Mouse (Mus musculus): ENCODE results near the gene Gm10837.
A peak's percentile ranks its signal among the peaks of the same experiment; 100 is the strongest.

The Gm10837 gene

DNA sequence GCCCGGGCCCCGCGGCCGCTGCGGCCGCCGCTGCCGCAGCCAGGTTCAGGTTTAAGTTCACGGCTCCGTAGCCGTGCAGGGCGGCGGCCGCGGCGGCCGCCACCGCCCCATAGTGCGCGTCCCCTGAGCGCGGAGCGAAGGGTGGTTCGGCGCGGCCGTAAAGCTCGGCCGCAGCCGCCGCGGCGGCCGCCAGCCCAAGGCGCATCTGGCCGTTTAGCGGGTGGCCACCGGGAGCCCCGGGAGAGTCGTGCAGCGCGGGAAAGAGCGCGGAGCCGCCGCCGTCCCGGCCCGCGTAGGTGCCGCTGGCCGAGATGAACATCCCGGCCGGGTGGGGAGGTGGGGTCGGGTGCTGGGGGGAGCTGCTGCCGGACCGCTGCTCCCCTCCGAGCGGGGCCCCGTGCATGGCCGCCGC is 26.0 kb upstream of the Gm10837 start:
- no peak for DNase-seq (ENCODE audit: extremely low spot score, low spot score)

DNA sequence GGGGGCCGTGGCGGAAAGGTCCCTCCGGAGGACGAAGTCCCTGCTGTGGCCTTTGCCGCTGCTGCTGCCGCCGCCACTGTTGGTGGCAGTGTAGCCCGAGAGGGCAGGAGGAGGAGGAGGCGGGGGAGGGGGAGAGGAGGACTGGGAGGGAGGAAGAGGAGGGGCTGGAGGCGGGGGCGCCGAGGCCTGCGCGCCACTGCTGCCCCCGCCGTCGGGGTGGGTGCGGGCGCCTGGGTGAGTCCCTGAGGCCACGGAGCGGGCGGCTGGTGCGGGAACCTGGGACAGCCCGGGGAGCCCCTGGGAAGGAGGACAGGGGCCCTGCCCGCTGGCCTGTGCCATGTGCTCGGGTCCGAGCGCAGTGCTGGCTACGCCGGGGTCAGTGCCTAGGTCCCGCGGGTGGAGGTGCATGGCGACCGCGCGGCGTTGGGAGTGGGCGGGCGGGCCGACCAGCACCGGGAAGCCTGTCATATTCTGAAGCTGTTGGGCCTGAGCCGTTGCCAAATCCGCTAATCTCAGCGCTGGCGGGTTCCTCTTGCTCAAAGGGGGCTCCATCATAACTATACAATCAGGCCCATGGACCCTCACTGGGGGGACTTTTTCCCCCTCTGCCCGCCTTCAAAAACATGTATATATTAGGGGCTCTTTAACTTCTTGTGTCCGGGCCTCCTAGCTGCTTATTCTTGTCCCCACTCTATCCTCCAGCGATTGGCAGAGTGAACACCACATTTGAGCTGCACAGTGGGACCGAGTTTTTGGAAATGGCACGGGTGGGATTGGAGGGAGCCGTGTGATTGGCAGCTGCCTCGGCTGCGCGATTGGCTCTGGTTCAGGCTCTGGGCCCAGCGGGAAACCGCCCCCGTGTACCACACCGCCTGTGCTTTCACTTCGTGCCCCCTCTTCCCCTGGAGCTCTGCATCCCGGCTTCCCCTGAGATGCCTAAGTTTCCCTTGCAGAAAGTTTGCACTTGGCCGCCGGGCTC is 25.3 kb upstream of the Gm10837 start, which contains the start of gene Zic5:
Zic5 (minus strand) TSS at position 915 of the 979 bp plus-strand sequence.
- DNase-seq (ENCODE audit: extremely low spot score, low spot score): peak; percentile 85

DNA sequence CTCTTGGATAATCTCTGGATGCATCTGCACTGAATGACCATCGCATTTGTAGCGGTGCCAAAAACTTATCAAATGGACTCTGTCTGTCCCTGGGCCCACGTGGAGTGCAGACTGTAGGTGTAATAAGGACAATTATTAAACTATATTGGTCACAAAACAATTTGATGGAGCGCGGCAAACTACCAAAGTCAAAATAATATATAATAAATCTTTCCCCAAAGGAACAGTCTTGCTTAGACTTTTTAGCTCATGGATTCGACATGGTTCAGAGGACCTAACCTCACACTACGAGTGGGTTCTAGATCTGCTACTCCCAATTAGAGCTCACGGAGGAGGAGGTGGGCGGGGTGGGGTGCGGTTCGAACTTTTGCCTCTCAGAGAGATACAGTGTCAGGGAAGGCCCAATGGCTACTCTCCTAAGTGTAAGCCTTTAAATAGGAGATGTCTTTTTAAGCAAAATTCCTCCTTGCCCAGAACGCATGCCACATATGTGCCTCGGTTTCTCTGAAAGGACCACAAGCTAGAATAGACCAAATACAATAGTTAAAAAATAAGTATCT is 24.4 kb upstream of the Gm10837 start:
- DNase-seq (ENCODE audit: extremely low spot score, low spot score): no peak

DNA sequence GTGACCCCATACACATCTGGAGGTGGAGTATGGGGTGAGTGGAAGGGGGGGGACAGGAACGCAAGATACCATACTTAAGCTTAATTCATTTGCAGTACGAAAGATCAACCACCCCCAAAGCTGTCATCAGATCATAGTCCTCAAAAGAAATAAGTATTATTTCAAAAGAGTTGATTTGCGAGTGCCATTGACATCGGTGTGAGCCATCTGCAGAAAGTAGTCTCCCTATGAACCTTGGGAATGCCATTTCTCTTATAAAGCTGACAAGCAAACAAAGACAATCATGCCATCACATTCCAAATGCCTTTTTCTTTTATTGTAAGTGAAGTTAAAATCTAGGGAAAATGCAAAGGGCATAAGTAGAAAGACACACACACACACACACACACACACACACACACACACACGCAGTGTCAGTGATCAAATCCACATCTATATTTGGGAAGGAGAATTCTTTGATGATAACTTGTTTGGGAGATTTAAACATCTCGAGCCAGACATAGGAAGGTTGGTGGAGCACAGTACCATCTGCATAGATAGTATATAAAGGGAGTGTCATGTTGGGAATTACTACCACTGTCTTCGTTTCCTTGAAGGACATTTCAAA is 23.5 kb upstream of the Gm10837 start:
- DNase-seq (ENCODE audit: extremely low spot score, low spot score): peak; percentile 17

DNA sequence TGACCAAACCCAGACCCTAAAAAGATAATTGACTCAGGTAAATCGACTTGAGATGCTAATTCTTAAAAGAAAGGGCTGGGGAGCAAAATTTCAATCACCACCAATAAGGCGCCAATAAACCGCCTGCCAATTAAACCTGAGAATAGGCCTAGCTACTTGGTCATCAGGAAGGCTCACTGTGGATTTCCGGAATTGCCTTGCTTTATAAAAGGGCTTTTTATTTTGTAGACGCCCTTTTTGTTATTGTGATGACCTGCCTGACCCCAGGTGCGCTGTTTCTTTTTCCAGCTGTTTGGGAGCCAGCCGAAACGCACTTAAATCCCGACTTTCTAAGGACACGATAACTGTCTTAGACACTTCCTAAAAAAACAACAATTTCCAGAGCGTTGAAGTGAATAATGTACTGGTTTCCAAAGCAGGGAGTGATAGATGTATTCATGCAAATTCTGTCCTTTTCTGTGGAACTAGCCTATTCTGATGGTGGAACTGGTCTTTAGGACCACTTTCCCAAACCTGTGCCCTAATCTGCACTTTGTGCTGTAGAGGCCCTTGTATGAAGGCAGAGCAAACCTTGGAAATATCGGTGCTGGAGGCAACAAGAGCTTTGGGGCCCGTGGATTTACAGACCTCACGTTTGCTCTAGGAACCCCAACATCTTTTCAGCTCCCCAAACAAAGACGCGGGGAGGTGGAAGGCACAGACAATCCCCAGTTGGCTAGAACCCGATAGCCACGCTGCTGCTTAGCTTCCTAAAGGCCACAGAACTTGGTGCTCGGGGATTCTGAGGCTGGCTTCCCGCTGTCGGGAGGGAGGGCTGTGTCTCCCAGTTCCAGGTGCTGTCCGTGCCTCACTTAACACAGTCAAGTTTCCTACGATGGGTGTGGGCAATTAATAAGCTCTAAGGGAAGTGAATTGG is 22.2 kb upstream of the Gm10837 start:
- peak; percentile 71 for DNase-seq (ENCODE audit: extremely low spot score, low spot score)

DNA sequence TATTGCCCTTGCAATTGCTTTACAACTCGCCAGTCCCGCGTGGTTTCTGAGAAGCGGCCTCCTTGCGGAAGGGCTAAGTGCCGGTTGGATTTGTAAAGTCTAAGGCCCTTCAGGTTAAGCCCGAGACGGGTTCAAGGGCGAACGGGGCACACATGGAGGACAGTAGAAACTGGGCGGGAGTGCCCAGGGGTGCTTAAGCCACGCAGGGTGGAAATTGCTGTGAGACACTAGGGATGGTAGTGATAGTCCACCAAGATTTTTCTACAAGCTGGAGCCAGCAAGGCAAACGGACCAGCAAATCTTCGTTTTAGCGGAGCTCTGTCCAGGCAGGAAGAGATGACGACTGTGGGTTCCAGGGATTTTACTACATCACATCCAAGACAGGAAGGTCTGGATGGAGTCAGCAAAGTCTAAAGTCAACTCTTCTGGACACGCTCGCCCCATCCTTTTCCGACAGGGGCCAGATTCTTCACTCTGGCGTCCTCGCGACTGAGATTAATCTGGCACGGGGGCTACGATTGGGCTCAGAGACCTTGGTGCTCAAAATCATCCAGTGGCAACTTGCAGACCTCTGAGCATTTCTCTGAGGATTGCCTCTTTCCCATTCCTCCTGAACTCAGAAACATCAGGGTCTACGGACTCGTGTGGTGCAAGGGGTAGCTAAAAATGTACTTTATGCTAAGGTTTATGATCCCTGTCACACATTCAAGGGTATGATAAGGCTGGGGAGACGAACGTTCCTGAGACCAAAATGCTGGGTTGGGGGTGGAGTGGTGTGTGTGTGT is 21.2 kb upstream of the Gm10837 start:
- DNase-seq (ENCODE audit: extremely low spot score, low spot score): peak; percentile 76

DNA sequence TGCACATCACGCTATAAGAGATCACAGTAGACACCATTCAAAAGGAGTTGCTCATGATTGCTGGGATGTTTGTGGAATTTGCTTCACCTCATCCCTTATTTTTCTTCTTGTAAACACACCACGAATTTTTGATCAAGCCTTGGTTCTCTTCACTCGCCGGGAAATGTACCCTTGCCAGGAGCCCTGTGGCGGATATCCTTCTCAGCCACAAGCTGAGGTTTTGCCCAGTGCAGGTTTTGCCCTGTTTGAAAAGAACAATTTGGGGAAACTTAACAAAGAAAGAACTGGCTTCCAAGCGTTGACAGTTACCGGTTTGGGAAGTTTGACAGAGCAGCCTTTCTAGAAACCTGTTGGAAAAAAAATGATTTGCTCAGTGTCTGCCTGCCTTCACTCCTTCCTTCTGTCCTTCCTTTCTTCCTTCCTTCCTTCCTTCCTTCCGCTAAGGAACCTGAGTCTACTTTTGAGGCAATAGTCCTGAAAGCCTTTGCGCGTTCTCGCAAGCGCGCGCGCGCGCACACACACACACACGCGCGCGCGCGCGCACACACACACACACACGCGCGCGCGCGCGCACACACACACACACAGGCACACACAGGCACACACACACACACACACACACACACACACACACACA is 18.8 kb upstream of the Gm10837 start:
- peak; percentile 49 for DNase-seq (ENCODE audit: extremely low spot score, low spot score)

DNA sequence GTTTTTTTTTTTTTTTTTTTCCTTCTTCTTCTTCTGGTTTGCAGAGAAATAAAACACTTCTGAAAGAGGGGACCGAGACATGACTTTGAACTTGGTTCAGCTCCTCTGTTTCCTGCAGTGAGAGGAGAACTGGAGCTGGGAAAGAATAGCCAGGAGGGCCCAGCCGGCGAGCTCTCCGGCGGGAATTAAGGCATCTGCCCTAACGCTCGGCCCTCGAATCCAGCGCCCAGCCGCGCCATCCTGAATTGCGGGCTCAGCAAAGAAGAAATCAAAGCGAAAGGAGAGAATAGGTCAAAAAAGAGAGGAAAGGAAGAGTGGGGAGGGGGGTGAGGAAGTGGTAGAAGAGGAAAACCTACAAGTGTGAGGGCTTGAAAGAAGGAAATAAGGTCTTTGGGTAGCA is 18.2 kb upstream of the Gm10837 start:
- DNase-seq (ENCODE audit: extremely low spot score, low spot score): peak; percentile 62

DNA sequence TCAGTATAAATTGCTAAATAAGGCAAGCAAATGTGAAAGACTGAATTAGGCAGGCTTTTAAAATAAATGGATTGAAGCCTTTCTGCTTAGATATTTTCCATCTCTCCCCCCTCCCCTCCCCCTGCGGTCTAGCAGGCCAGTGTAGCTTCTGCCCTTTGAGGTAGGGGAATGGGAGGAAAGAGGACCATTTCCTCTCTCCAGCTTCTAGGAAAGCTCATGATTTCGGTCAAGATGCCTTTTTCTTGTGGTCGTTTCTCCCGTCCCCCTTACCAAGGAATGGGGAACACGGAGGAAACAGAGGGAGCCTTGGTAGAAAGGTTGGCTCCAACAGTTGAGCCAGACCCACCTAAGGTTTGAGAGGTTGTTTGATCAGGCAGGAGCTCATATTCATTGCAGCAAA is 17.7 kb upstream of the Gm10837 start:
- peak; percentile 40 for DNase-seq (ENCODE audit: extremely low spot score, low spot score)

DNA sequence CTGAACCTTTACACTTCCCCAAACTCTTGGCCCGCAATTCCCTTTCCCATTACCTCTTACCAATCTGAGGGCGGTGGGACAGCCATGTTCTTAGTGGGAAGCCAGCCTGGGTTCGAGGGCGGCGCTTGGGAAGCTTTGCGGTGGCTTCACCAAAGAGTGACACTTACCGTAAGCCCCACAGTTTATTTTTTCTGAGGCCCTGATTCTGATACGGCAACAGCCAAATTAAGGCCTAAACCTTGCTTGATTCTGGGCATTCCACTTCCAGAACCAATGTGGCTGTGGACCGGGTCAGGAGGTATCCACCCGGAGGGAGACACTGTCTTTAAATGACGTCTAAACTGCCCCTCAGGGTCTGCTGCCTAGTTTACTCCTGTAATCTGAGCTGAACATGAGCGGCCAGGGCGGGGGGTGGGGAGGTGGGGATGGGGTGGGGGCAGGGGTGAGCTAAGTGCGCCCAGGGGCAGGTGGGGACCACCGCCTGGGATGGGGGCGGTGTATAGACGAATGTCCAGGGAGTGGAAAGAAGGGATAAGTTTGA is 17.1 kb upstream of the Gm10837 start:
- DNase-seq (ENCODE audit: extremely low spot score, low spot score): peak; percentile 61

DNA sequence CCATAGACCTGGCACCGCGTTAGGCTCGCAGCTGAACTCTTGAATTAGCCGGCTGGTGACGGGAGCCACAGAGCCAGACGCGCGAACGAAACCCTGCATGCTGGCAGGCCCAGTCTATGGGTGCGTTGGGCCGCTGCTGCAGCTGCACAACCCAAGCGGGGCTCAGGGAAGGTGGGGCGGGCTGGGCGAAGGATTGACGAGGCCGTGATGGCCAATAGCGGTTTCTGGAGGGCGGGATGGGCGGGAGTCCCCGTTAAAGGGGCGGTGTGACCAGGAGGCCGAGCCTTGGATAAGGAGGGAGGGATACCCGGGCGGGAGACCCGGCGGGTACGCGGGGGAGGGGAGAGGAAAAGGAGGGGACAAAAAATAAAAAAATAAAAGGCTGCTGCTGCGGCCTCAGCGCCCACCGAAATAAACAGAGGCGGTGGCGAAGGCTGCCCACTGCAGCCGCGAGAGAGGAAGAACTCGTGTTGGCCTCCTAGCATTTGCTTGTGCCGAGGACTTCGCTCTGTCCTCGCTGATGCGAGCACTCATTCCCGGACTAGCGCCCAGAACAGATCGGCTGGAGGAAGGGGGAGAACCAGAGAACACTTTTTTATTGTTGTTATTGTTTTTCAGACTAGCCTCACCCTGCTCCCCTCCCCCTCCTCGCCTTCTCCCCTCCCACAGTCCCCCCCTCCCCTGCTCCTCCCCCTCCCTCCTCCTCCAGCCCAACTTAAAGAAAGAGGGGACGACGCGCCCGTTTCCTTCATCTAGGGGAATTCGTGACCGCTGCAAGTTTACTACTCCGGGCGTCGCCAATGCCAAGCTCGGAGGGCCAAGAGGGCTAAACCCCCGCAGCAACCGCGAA is 16.1 kb upstream of the Gm10837 start:
- DNase-seq (ENCODE audit: extremely low spot score, low spot score): peak; percentile 88

DNA sequence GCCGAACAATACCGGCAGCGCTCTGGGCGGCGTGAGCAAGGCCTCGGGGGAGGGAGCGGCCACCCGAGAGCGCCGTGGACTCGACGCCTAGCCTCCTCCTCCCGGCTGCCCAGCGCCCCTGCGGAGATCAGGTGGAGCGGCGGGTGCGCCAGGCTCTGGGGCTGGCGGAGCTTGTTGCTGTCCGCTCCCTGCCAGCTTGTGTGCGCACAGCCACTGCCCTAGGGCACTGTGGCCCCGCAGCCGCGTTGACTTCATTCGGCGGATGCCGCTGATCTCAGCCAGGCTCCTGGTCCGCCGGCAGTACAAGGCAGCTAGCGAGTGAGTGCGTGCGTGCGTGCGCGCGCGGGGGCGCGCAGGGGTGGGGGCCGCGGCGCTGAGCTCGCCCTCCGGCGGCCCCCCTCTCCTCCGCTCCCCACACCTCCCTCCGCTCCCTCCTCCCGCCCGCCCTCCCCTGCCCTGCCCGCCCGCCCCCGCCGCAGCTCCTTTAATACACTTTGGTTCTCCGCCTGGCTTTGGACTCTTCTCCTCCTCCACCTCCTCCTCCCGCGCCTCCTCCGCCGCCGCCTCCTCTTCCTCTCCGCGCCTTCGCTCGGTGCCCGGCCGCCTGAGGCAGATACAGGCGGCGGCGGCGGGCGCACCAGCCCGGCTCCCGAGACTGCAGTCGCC is 15.4 kb upstream of the Gm10837 start, which contains the start of gene Zic2:
Zic2 (plus strand) TSS at position 545 of the 666 bp plus-strand sequence.
- DNase-seq (ENCODE audit: extremely low spot score, low spot score): no peak

DNA sequence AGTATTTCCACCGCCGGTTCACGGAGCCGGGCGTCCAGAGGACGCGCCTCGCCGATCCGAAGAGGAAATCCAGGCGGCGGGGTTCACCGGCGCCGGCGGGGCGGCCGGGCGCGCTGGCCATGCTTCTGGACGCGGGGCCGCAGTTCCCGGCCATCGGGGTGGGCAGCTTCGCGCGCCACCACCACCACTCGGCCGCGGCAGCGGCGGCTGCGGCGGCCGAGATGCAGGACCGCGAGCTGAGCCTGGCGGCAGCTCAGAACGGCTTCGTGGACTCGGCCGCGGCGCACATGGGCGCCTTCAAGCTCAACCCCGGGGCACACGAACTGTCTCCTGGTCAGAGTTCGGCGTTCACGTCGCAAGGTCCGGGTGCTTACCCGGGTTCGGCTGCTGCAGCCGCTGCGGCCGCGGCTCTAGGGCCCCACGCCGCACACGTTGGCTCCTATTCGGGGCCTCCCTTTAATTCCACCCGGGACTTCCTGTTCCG is 14.8 kb upstream of the Gm10837 start:
- peak; percentile 76 for DNase-seq (ENCODE audit: extremely low spot score, low spot score)

DNA sequence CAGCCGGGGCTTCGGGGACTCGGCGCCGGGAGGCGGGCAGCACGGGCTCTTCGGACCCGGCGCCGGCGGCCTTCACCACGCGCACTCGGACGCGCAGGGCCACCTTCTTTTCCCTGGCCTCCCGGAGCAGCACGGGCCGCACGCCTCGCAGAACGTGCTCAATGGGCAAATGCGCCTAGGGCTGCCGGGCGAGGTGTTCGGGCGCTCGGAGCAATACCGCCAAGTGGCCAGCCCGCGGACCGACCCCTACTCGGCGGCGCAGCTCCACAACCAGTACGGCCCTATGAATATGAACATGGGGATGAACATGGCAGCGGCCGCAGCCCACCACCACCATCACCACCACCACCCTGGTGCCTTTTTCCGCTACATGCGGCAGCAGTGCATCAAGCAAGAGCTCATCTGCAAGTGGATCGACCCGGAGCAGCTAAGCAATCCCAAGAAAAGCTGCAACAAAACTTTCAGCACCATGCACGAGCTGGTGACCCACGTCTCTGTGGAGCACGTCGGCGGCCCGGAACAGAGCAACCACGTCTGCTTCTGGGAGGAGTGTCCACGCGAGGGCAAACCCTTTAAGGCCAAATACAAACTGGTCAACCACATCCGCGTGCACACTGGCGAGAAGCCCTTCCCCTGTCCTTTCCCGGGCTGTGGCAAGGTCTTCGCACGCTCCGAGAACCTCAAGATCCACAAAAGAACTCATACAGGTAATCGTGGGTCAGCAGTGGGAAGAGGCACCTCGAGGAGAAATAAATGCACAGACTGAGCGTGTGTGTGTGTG is 14.2 kb upstream of the Gm10837 start:
- peak; percentile 77 for DNase-seq (ENCODE audit: extremely low spot score, low spot score)

DNA sequence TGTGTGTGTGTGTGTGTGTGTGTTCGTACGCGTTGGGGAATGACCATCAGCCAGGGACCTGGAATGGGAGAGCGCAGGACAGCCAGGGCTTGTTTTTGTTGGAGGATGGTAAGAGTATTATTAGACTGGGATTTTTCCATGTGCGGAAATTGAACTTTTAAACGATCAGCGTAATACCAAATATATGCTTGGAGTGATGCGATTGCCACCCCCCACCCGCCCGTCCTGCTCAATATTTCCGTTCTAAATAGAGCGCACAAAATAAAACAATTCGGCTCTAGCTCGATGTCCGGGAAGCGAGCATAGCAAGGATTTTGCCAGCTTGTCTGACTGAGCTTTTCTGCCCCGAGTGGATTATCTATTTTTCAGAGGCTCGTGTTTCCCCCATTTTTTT is 13.6 kb upstream of the Gm10837 start:
- DNase-seq (ENCODE audit: extremely low spot score, low spot score): no peak

DNA sequence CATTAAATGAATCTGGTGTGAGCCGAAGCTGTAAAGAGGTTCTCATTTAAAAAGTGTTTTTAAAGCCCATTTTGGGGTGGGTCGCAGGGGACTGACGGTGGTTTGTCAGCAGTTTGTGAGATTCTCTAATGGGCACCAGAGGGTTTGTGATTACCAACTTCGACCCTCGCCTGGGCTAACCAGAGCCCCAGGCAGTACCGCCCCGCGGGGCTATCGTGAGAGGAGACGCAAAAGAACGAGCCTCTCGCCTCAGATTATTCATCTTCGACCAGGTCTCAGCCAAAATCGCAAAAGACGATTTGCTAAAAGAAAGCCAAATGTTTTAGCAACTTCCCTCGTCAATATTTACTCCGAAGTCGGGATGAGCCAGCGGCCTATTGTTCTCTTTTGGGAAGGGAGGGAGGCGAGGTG is 13.1 kb upstream of the Gm10837 start:
- DNase-seq (ENCODE audit: extremely low spot score, low spot score): peak; percentile 61

DNA sequence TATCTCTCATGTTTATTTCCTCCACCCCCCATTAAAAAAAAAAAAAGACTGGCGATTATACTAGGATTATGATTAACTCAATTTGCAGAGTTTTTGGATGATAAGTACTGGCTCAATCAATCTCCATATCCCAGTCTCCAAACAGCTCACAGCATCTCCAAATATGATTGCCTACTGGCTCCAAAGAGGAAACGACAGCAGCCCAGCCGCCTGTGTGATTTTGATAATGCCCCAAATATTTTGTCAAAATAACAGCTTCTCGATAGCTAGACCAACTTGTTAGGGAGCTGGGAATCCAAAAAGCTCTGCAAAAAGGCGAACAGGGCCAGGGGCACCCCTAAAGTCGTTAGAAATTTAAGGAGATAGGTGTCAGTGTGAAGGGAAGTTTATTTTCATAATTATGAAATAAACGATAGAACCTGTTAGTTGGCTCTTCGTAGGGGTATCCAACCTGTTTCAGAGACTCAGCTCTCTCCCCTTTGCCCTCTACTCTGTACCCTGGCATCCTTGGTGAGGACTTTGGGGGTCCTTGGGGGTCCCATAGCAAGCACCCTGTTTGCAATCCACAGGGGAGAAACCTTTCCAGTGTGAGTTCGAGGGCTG is 12.3 kb upstream of the Gm10837 start:
- no peak for DNase-seq (ENCODE audit: extremely low spot score, low spot score)
